Mouse (Mus musculus) myocyte (in vitro differentiated cells): ENCODE results near the gene Myo16.

ENCODE experiments used
- POLR2A ChIP-seq: IDR thresholded peaks from one replicate; pipeline ENCODE4 v1.6.1; 2011; ENCODE audit warnings: low read depth, mild to moderate bottlenecking, control low read depth, moderate library complexity; ENCODE audit not compliant: insufficient read length
- USF1 ChIP-seq: IDR thresholded peaks from one replicate; pipeline ENCODE4 v1.6.1; 2011; ENCODE audit warnings: low read depth, mild to moderate bottlenecking, control low read depth, moderate library complexity

GRCm38 (mm10) chr8:10362949-10363348 lies 209.2 kb downstream of the Myo16 start:
- TF ChIP-seq USF1 = no peak
- TF ChIP-seq POLR2A = no peak
